Mouse (Mus musculus) stomach, postnatal 0 days (tissue): ENCODE data around the gene Stk25.

Source experiments
- CTCF ChIP-seq: IDR thresholded peaks from 2 replicates; pipeline ENCODE4 v1.5.1; 2016; ENCODE audit warnings: antibody characterized with exemption, low read depth, mild to moderate bottlenecking, moderate library complexity
- EP300 ChIP-seq: optimal IDR thresholded peaks from 2 replicates; pipeline ENCODE3; 2016; ENCODE audit warnings: antibody characterized with exemption

DNA sequence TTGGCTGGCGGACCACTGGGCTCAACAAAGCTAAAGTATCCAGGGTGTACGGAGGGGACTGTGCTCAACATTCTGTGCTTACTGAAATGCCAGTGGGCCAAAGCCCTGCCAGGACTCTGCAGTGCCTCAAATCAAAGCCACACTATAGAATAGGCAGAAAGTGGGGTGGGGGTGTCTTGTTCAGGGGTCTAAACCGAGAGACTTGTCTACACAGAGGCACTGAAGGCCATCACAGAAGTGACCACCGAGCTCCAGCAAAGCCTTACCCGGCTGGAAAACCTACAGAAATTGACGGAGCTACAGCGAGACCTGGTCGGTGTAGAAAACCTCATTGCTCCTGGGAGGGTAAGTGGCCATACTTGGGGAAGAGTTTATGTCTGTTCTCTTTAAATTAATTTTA, 48.7 kb downstream of the Stk25 start:
- TF ChIP-seq EP300 (no peak), CTCF (no peak)
